Mouse (Mus musculus): ENCODE measurements around the gene Pycard.

Pycard gene

GRCm38 (mm10) chr7:127993341-127993977, at the start of gene Pycard:
Gene Pycard (minus strand): TSS chr7:127993867.
- in situ Hi-C loops (cut with MboI; ENCODE audit: unreplicated experiment in 2 of 2): loop anchor here (5.0 to 25.0 kb wide), 4 partner anchors 101 to 719 kb away; no protein-coding TSS in a partner anchor

- in situ Hi-C loops (cut with MboI; ENCODE audit: unreplicated experiment in 2 of 2): loop anchor here in 1 of 2 experiments (10.0 kb wide), 1 partner anchor 53 kb away; no protein-coding TSS in a partner anchor
Observed at GRCm38 (mm10) chr7:128042161-128042820, 48.6 kb upstream of the Pycard start.

GRCm38 (mm10) chr7:128033616-128034015, 39.9 kb upstream of the Pycard start:
- in situ Hi-C loops (cut with MboI; ENCODE audit: unreplicated experiment in 2 of 2): no loop called here

- in situ Hi-C loops (cut with MboI; ENCODE audit: unreplicated experiment in 2 of 2): no loop called here
Observed at GRCm38 (mm10) chr7:128032989-128033293, 39.3 kb upstream of the Pycard start.

- in situ Hi-C loops (cut with MboI; ENCODE audit: unreplicated experiment in 2 of 2): no loop called here
Observed at GRCm38 (mm10) chr7:128032290-128032988, 38.8 kb upstream of the Pycard start.

GRCm38 (mm10) chr7:128031403-128031976, 37.8 kb upstream of the Pycard start:
- in situ Hi-C loops (cut with MboI; ENCODE audit: unreplicated experiment in 2 of 2): no loop called here

GRCm38 (mm10) chr7:128025381-128025780, 31.7 kb upstream of the Pycard start:
- in situ Hi-C loops (cut with MboI; ENCODE audit: unreplicated experiment in 2 of 2): no loop called here

GRCm38 (mm10) chr7:128024932-128025331, 31.3 kb upstream of the Pycard start:
- in situ Hi-C loops (cut with MboI; ENCODE audit: unreplicated experiment in 2 of 2): loop anchor here in 1 of 2 experiments (25.0 kb wide), 1 partner anchor 687 kb away; no protein-coding TSS in a partner anchor

- in situ Hi-C loops (cut with MboI; ENCODE audit: unreplicated experiment in 2 of 2): loop anchor here in 1 of 2 experiments (25.0 kb wide), 1 partner anchor 688 kb away; no protein-coding TSS in a partner anchor
Observed at GRCm38 (mm10) chr7:128024364-128024763, 30.7 kb upstream of the Pycard start.

- in situ Hi-C loops (cut with MboI; ENCODE audit: unreplicated experiment in 2 of 2): loop anchor here in 1 of 2 experiments (25.0 kb wide), 1 partner anchor 689 kb away; no protein-coding TSS in a partner anchor
Observed at GRCm38 (mm10) chr7:128023565-128023964, 29.9 kb upstream of the Pycard start.

GRCm38 (mm10) chr7:128022974-128023373, 29.3 kb upstream of the Pycard start:
- in situ Hi-C loops (cut with MboI; ENCODE audit: unreplicated experiment in 2 of 2): loop anchor here in 1 of 2 experiments (25.0 kb wide), 1 partner anchor 689 kb away; no protein-coding TSS in a partner anchor

GRCm38 (mm10) chr7:128019187-128019586, 25.5 kb upstream of the Pycard start:
- in situ Hi-C loops (cut with MboI; ENCODE audit: unreplicated experiment in 2 of 2): loop anchor here in 1 of 2 experiments (25.0 kb wide), 1 partner anchor 693 kb away; no protein-coding TSS in a partner anchor

- in situ Hi-C loops (cut with MboI; ENCODE audit: unreplicated experiment in 2 of 2): loop anchor here in 1 of 2 experiments (25.0 kb wide), 1 partner anchor 694 kb away; no protein-coding TSS in a partner anchor
Observed at GRCm38 (mm10) chr7:128018275-128018674, 24.6 kb upstream of the Pycard start.

- in situ Hi-C loops (cut with MboI; ENCODE audit: unreplicated experiment in 2 of 2): loop anchor here in 1 of 2 experiments (25.0 kb wide), 1 partner anchor 696 kb away; no protein-coding TSS in a partner anchor
Observed at GRCm38 (mm10) chr7:128016650-128017049, 23.0 kb upstream of the Pycard start.

- in situ Hi-C loops (cut with MboI; ENCODE audit: unreplicated experiment in 2 of 2): loop anchor here in 1 of 2 experiments (25.0 kb wide), 1 partner anchor 696 kb away; no protein-coding TSS in a partner anchor
Observed at GRCm38 (mm10) chr7:128016134-128016533, 22.5 kb upstream of the Pycard start.

GRCm38 (mm10) chr7:128013116-128013515, 19.4 kb upstream of the Pycard start:
- in situ Hi-C loops (cut with MboI; ENCODE audit: unreplicated experiment in 2 of 2): loop anchor here in 1 of 2 experiments (25.0 kb wide), 1 partner anchor 699 kb away; no protein-coding TSS in a partner anchor

GRCm38 (mm10) chr7:128012136-128012780, 18.6 kb upstream of the Pycard start:
- in situ Hi-C loops (cut with MboI; ENCODE audit: unreplicated experiment in 2 of 2): loop anchor here in 1 of 2 experiments (25.0 kb wide), 1 partner anchor 700 kb away; no protein-coding TSS in a partner anchor

- in situ Hi-C loops (cut with MboI; ENCODE audit: unreplicated experiment in 2 of 2): loop anchor here in 1 of 2 experiments (25.0 kb wide), 1 partner anchor 702 kb away; no protein-coding TSS in a partner anchor
Observed at GRCm38 (mm10) chr7:128009715-128010340, 16.2 kb upstream of the Pycard start.

GRCm38 (mm10) chr7:128006193-128006592, 12.5 kb upstream of the Pycard start:
- in situ Hi-C loops (cut with MboI; ENCODE audit: unreplicated experiment in 2 of 2): loop anchor here in 1 of 2 experiments (25.0 kb wide), 1 partner anchor 706 kb away; no protein-coding TSS in a partner anchor

All from v-Abl transformed pro-B cells (cell line).